Mouse (Mus musculus) right cerebral cortex, adult 2 months (tissue): ENCODE data around the gene Ndnf.

Source experiments
- DNase-seq, 2 experiments: peaks; one replicate each; pipeline ENCODE4 v3.0.0; 2021 to 2022; ENCODE audit warnings: low spot score in 2 of 2

The Ndnf gene

DNA sequence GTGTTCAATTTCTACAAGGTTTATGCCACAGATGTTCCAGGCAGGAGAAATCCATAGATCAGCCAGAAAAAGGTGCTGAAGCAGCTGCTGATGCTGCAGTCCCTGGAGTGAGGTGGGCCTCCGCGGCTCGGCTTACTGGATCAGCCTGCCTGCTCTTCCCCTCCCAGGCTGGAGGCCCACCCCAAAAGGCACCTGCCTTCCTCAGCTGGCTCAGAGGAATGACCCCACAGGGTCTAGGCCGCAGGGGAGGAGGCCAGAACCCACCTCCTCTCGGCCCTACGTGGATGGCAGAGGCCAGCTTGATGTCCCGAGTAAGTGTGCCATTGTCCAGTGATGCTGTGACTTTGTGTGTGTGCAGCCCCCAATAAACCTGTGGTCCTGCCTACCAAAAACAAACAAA is 86.8 kb downstream of the Ndnf start:
- DNase-seq, result no peak

DNA sequence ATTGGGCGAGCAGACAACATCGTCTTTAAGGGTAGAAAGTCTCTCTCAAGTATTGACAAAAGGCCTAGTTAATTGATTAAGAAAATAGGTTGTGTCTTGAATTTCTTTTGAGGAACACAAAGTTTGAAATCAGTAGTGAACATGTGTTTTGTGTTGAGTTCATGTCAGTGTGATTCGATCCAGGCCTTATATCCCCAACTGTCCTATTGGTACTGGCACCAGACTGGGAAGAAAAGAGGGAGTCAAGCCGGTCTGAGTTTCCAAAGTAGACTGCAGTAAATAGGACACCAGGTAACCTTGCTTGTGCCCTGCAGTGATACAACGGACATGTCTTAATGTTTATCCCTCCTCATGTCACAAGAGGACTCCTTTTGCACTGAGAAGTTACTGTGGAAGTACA is 87.8 kb downstream of the Ndnf start:
- no peak for DNase-seq

DNA sequence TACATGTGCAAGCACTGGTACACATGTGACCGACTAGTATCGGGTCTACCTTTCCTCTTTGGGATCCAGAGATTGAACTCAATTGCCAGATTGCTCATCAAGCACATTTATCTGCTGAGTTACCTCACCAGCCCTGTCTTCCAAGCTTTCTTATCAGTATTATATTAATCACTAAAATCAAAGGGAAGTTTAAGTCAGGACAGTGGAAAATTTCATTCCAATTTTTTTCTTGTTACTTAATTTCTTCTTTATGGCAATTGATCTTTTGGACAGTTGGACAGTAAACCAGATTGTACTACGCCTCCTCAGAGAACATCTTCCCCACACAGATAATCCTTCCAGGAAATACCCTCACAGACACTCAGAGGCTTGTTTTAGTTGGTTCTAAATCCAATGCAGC is 88.7 kb downstream of the Ndnf start:
- DNase-seq, result no peak
